Mouse (Mus musculus) embryo, embryonic 11.5 days (tissue): ENCODE measurements around the gene Gna11.

Source experiments
- DNase-seq: peaks from one replicate; pipeline ENCODE4 v3.0.0-alpha.2; 2012; ENCODE audit warnings: low read depth, low spot score

Gna11 gene

DNA sequence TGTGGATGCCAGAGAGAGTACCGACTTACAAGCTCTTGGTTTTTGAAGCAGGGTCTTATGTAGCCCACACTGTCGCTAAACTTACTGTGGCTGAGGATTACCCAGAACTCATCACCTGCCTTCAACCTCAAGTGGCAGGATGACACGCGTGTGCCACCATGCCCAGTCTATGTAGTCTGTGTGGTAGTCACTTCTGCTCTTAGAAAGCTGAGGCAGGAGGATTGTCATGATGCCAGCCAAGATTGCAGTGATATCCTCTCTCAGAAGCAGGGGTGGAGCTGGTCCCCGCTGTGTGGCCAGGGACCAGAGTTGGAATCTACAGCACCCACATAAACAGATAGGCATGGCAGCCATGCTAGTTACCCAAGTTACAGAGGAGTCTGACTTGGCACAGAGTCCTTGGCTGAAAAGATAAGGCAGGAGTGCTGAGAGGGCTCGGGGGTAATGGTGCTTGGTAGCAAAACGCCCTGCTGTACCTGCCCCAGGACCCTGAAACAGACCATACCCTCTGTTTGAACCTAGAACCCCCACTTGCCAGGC lies 59.4 kb downstream of the Gna11 start:
- no peak for DNase-seq

DNA sequence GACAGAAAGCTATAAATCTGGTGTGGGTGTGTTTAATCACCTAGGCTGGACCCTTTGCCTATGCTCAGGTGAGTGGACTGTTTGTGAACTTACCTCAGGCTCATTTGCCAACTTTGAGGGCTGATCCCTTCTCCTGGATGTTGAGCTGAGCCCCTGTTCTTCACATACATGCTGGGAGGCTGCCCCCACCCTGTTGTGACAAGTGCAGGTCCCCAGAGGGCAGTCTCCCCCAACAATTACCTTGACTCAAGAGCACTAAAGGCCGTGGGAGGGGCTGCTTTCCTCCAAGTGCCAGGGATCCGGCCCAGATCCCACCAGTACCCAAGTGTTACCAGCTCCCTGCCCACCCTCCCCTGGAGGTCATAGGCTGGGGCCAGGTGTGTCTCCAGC lies 59.9 kb downstream of the Gna11 start:
- DNase-seq: no peak

DNA sequence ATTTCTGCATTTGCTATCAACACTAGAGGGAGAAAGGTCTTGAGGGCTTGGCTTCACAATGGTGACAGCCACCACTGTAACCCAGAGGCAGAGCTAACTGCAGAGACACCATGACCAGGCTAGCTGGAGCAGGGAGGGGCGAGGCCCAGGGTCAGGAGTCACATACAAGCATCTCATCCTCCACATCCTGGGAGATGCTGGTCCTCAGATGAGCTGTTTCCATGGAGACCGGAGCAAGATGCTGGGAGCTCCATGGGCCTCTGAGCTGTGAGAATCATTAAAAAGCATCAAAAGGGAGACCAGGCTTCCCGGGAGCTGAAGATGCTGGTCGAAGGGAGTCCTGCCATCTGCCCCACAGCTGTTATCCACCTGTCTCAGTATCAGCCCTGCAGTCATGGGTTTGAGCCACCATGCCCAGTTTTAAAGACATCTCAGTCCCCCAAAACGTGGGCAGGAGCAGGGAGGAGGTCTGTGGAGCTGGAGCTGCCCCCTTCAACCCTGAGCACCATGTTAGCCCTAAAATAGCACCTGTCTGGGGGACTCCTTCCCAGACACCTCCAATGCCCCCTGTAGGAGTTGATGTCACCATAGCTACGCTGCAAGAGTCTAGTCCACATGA lies 60.4 kb downstream of the Gna11 start:
- DNase-seq: no peak

GRCm38 (mm10) chr10:81483983-81484382 lies 61.0 kb downstream of the Gna11 start:
- DNase-seq: no peak

DNA sequence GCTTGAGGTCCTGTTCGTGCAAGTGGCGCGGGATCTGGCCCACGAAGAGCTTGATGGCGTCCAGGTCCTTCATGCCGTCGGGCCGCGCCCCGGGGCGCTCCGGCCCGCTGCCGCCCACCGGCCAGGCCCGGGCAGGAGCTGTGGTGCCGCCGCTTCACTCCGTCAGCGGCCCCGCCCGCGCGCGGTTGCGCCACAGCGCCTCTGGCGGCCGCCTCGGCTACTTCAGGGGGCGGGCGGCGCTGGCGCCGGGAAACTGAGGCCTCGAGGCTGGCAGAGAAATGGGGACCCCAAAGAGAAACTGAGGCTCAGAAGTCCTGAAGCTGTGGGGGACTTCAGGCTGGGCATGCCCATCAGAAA lies 62.5 kb downstream of the Gna11 start, which contains the start of gene Celf5:
Gene Celf5 (minus strand): TSS at position 177 of the 357 bp plus-strand sequence.
- no peak for DNase-seq

DNA sequence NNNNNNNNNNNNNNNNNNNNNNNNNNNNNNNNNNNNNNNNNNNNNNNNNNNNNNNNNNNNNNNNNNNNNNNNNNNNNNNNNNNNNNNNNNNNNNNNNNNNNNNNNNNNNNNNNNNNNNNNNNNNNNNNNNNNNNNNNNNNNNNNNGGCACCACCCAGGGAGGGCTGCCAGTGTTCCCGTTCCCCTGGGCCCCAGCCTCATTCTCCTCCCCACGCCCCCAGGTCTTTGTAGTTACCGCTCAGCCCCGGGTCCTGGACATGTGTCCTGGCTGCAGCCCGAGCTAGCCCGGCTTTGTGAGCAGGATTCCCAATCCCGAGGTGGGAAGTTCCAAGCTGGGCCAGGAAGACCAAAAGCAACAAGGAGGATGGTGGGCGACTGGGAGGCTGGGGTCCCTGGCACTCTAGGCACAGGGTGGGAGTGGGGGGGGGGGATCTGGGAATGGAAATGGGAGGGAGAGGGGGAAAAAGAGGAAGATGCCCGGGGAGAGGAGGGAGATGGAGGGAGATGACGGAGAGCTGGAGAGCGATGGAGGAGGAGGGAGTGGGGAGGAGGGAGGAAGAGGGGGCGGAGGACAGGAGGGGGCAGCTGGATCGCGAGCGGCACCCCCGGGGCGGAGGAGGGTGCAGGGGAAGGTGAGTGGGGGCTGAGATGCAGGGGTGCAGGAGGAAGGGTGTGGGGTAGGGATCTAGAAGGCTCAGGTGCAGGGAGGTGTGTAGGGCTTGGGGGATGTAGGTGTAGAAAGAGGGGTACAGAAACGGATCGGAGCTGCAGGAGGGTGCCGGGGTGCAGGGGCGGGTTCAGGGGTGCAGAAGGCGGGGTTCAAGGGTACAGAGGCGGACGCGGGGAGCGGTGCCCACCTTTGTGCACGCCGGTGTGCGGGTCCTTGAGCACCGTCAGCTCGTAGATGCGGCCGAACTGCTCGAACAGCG lies 63.1 kb downstream of the Gna11 start:
- no peak for DNase-seq
